Mouse (Mus musculus) bone marrow macrophage, adult 2 months (primary cell): ENCODE measurements around the gene Tmem199. TPM values are rescaled to one million over a fixed set of nuclear protein-coding genes. Genes with fewer than 3 reads are reported as not detected.

Source experiments
- H3K27ac ChIP-seq: 2 replicates; pipeline ENCODE4 v1.5.1; 2012; ENCODE audit warnings: low read depth, low read length; ENCODE audit not compliant: insufficient read depth
- H3K4me1 ChIP-seq: 2 replicates; pipeline ENCODE4 v1.6.1; 2012; ENCODE audit warnings: low read length; ENCODE audit not compliant: control insufficient read depth, insufficient read depth
- H3K4me3 ChIP-seq: 2 replicates; pipeline ENCODE4 v1.5.1; 2012; ENCODE audit warnings: mild to moderate bottlenecking, low read length, moderate library complexity; ENCODE audit not compliant: insufficient read depth
- CTCF ChIP-seq: IDR thresholded peaks from 2 replicates; pipeline ENCODE4 v1.5.1; 2012; ENCODE audit warnings: low read depth, mild to moderate bottlenecking, low read length, moderate library complexity
- POLR2A ChIP-seq: IDR thresholded peaks from 2 replicates; pipeline ENCODE4 v1.6.1; 2012; ENCODE audit warnings: mild to moderate bottlenecking, low read depth, low read length, borderline replicate concordance
- polyA plus RNA-seq: library from polyadenylated mRNA; stranded (reverse); fragments of >200 nt; gene quantifications from 2 replicates; pipeline ENCODE4 v1.2.4, GENCODE M21; 2012; ENCODE audit not compliant: missing spikeins, insufficient read depth, insufficient read length

Gene Tmem199
- polyA plus RNA-seq, 1 experiment, result 21.9 TPM

DNA sequence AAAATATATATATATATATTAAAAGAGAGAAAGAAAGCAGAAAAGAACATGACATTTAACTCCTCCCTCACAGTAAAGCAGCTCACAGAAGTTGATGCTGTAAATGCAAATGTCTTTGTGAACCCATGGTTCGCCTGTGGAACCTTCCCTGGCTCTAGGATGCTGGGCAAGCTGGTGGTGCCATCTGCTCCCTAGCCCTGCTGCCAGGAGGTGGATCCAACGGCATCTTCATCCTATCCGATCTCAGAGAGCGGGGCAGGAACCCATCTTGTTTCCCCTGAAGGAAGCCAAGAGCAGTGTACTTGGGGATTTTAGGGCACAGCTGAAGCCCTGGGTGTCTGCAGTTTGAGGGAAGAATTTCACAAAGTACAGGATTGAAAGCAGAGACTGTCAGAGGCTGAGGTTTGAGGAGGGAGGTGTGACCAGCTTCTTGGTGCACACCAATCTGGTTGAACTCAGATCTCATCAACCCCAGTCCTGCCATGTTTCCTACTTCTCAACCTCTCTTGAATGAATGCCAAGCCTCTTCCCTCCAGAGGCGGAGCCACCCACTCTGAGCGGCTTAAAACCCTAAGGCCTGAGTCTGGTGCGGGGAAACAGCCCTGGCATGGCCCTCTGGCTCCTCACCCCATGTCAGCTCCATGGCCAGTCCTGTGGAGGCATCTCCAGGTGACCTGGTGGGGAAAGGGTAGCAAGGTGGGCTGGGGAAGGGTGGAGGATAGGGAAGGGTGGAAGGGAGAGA lies 8.9 kb downstream of the Tmem199 start, which contains the start of gene Sebox:
Gene Sebox, plus strand, starts transcription at position 539 of the 742 bp plus-strand sequence.
- H3K4me3 ChIP-seq, result no peak within 1 kb of the TSS
- no peak within 1 kb of the TSS for H3K27ac ChIP-seq
- TF ChIP-seq POLR2A (no peak), CTCF (no peak)

DNA sequence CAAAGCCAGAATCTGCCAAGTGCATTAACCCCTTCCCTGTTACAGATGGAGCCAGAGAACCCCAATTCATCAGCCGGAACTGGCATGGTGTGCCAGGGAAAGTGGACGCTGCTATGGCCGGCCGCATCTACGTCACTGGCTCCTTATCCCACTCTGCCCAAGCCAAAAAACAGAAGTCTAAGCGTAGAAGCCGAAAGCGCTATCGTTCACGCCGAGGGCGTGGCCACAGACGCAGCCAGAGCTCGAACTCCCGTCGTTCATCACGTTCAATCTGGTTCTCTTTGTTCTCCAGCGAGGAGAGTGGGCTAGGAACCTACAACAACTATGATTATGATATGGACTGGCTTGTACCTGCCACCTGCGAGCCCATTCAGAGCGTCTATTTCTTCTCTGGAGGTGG lies 10.4 kb downstream of the Tmem199 start:
- Histone ChIP-seq H3K4me1 (peaks cover 19% of the 10 kb centered on the region), H3K4me3 (no peak overlapping the region), H3K27ac (no peak overlapping the region)
- TF ChIP-seq CTCF (no peak), POLR2A (no peak)

More for the DNA sequence above, 8.9 kb downstream of the Tmem199 start, which contains the start of gene Sebox:
- peaks cover 24% of the 10 kb centered on the region for H3K4me1 ChIP-seq

DNA sequence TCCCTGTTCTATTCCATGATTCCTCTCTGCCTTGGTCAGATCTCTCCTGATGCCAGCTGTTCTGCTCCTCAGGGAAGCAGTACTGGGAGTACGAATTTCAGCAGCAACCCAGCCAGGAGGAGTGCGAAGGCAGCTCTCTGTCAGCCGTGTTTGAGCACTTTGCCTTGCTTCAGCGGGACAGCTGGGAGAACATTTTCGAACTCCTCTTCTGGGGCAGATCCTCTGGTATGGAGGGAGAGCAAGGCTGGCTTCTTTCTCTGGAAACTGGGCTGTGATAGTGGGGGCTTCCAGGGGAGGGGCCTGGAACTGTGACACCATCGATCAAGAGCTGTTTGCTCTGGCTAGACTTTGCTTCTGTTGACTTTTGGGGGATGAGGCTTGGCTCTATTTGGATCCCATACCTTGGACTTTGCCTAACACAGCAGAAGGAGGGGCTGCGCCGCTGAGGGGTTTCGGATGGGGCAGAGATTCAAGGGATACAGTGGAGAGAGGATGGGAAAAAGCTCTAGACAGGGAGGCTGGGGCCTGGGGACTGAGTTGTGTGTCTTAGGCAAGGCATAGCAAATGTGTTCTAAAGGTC lies 11.3 kb downstream of the Tmem199 start:
- Histone ChIP-seq H3K4me1 (peaks cover 15% of the 10 kb centered on the region), H3K27ac (no peak overlapping the region), H3K4me3 (no peak overlapping the region)
- TF ChIP-seq CTCF, result no peak
- no peak for TF ChIP-seq POLR2A

DNA sequence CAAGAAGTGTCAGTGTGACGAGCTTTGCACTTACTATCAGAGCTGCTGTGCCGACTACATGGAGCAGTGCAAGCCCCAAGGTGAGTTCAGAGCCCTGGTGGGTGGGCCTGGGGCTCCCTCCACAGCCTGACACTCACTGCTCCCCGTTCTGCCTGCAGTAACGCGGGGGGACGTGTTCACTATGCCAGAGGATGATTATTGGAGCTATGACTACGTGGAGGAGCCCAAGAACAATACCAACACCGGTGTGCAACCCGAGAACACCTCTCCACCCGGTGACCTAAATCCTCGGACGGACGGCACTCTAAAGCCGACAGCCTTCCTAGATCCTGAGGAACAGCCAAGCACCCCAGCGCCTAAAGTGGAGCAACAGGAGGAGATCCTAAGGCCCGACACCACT lies 12.4 kb downstream of the Tmem199 start:
- peaks cover 7% of the 10 kb centered on the region for H3K4me1 ChIP-seq
- no peak overlapping the region for H3K4me3 ChIP-seq
- H3K27ac ChIP-seq, result no peak overlapping the region
- TF ChIP-seq CTCF (no peak), POLR2A (no peak)

DNA sequence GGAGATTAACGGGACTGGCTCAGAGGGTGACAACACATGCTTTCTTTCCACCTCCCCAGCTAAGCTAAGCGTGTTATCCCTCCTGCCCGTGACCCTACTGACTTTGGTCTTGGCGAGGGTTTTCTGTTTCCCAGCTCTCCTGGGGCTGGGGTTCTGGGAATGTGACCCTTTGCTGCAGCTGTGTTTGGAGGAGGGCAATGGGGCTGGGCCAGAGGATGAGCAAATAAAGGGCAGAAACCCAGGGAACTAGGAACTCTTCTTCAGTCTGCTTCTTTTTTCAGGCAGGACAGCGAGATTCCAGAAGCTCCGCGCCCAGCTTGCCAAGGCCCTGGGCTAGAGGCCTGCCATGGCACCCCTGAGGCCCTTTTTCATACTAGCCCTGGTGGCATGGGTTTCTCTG lies 13.0 kb downstream of the Tmem199 start, which contains the start of gene Vtn:
Gene Vtn, plus strand, starts transcription at position 88 of the 400 bp plus-strand sequence.
- Histone ChIP-seq H3K4me1 (peaks cover 7% of the 10 kb centered on the region), H3K4me3 (peak within 1 kb of the TSS; percentile 59), H3K27ac (no peak within 1 kb of the TSS)
- TF ChIP-seq POLR2A, result no peak
- TF ChIP-seq CTCF, result no peak

DNA sequence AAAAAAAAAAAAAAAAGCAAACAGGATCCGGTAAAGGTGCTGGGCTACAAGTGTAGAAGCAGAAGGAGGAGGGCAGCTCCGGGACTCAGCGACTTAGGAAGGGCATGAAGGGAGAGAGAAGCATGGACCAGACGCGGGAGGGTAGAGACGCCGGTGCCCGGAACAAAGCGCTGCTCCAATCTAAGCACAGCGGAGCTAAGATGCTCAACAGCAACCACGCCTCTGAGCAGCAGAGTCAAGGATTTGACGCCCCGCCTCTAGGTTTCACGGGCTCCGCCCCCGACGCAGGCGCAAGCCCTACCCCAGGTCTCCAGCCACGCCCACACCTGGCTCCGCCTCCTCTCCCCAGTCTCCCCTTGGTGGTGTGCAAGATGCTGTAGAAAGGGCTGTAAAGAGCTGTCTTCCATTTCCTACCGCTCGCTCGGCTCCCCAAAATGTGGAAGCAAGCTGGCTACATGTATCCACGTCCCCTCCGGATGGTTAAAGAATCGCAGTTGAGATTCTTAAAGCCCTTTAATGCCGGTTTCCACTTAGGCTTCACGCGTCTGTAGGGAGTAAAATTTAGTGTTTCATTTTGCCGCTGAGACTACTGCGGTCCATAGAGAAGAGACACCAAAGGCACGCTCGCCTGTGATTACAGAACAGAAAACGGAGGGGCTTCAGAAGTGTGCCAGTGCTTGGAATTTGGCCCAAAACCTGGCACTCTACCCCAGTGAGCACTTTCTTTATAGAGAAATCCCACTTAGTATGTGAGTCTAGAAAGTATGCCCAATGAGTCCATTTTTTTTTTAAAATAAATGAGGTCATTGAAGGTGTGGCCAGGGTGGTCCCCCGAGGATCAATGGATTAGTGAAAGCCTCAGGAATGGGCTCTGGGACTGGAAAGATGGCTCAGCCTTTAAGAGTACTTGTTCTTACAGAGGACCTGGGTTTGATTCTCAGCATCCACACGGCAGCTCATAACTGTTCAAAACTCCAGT lies 14.1 kb downstream of the Tmem199 start, which contains the start of gene Sarm1:
Gene Sarm1, minus strand, starts transcription at position 211 of the 979 bp plus-strand sequence.
- peak within 1 kb of the TSS; percentile 59 for H3K4me3 ChIP-seq
- TF ChIP-seq CTCF (no peak), POLR2A (no peak)
- no peak within 1 kb of the TSS for H3K27ac ChIP-seq
- 0 out of 2 replicates have a peak, but pooled peaks cover 4% of the 10 kb centered on the region for H3K4me1 ChIP-seq

DNA sequence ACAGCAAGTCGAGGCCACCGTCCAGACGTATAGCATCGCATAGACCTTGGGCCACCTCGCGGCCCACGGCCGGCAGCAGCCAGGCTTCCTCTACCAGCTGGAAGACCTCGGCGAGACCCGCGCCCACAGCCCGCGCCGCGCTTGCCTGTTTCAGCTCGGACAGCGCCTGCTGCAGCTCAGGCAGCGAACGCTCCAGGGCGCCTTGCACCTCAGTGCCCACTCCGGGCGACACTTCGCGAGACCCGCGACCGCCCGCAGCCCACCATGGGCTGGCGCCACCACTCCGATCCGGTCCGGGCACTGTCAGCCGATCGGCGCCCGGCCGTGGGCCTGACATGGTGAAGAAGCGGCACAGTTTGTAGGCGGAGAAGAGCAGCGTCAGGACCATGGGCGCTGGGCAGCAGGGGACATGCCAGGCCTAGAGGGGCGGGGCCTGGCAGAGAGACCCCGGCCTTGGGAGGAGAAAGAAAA lies 14.9 kb downstream of the Tmem199 start:
- TF ChIP-seq POLR2A, result no peak
- no peak for TF ChIP-seq CTCF
- no peak overlapping the region for H3K27ac ChIP-seq
- 0 out of 2 replicates have a peak, but pooled peaks cover 4% of the 10 kb centered on the region for H3K4me1 ChIP-seq
- H3K4me3 ChIP-seq, result peak overlapping the region; percentile 59

DNA sequence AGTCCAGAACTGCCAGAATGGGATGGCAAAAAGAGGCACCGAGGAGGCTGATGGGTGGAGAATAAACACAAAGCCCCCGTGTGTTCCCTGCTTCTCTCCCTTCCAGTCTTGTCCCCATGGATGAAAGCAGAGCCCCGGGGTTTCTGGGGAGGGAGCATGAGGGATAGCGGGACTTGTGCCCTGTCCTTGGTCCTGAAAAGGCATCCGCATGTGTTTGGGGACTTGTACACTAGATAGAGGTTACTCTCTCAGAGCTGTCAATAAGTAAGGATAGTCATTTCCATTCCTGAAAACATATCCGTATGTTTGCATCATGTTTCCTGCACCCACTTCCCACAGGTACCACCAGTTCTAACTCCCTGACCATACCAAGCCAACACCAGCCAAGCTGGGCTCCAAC lies 16.1 kb downstream of the Tmem199 start:
- H3K4me1 ChIP-seq, result 0 out of 2 replicates have a peak, but pooled peaks cover 4% of the 10 kb centered on the region
- TF ChIP-seq POLR2A, result no peak
- no peak overlapping the region for H3K4me3 ChIP-seq
- no peak overlapping the region for H3K27ac ChIP-seq

DNA sequence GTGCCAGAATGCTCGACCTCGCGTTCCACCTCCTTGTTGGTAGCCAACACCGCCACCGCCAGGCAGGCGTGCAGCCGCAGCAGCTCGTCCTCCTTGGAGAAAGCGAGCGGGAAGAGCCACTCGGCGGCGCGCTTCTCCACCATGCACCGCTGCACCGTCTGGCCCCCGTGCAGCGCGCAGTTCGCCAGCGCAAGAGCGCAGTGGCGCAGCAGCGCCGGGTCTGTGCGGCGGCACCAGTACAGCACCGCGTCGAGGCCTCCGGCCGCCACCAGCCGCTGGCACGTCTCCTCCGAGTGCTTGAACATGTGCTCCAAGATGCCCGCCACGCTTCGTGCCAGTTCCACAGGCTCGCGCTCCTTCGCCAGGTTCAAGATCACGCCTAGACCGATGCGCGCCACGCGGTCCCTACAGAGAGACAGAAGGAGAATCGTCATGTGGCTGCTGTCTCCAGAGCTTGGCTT lies 21.2 kb downstream of the Tmem199 start:
- TF ChIP-seq POLR2A, result no peak
- TF ChIP-seq CTCF, result no peak
- H3K4me1 ChIP-seq, result no peaks in the 10 kb centered on the region
- peak overlapping the region; percentile 21 for H3K4me3 ChIP-seq
- no peak overlapping the region for H3K27ac ChIP-seq
